In the genomic region with DNA sequence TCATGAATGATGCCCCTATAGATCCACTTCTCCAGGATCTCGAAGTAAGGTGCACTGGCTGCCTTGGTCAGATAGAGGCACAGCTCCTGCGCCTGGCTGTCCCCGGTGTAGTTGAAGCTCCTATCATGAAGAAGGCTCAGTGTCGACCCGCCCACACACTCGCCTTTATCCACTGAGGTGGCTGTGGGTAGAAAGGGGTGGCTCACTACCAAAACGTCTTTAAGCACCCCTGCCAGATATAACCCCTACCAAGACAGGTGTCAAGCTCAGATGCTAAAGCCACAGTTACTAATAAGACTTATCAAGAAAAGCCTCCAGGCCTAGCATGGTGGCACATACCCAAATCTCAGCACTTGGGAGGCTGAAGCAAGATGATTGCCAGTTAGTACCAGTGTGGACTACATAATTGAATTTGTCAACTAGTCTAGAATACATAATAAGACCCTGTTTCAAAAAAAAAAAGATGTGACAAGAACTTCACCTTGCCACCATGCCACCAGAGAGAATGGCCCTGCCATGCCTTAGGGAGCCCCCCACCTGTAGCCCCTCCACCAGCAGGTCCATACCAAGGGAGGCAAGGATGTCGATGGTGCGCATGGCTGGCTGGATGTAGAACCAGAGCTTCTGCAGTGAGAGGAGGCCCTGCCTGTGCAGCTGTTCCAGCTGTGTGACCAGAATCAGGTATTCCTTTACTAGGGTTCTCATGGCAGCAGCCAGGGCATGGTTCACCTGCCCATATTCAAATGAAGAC, we compare ENCODE assay signal across 25 mouse cellular contexts. TPM values are rescaled to one million over a fixed set of nuclear protein-coding genes. Genes with fewer than 3 reads are reported as not detected.
DNase-seq lines count a peak whose midpoint lies in the region.
"Had no signal": no experiment of that assay in that cellular context is flagged by ENCODE, and none has a peak within 500 bp of the region (broad histone marks: within the 10 kb centered on the region; RNA-seq: fewer than 3 reads in every experiment).

No protein-coding gene starts in this region.

- peak; percentile 73 for DNase-seq in heart, adult 11 months
- DNase-seq in heart, embryonic 10.5 days (ENCODE audit: low spot score): no peak
- DNase-seq in right cerebral cortex, postnatal 4 days: peak; percentile 1
- no peak for DNase-seq in right cerebral cortex, postnatal 25 days
- peak; percentile 14 to 55 for DNase-seq in urinary bladder, postnatal 4 days (ENCODE audit: low spot score in 2 of 2)
- no peak for DNase-seq in urinary bladder, postnatal 14 days (ENCODE audit: low spot score)
- DNase-seq in adrenal gland, postnatal 10 days: no peak
- DNase-seq: adrenal gland, postnatal 25 days; cerebellum, adult 18-20 months; cerebellum, adult 9-11 months; cerebellum, postnatal 36 days; gastrocnemius, postnatal 10 days; heart, postnatal 36 days had no signal

- no peak overlapping the region for H3K4me3 ChIP-seq in heart, embryonic 10.5 days
- H3K4me3 ChIP-seq: embryonic facial prominence, embryonic 10.5 days; forebrain, embryonic 15.5 days; heart, embryonic 13.5 days; hindbrain, embryonic 15.5 days had no signal

- H3K4me1 ChIP-seq in heart, embryonic 10.5 days: no peaks in the 10 kb centered on the region
- H3K4me1 ChIP-seq: embryonic facial prominence, embryonic 10.5 days; forebrain, embryonic 15.5 days; heart, embryonic 13.5 days; hindbrain, embryonic 15.5 days had no signal

- H3K27me3 ChIP-seq in heart, embryonic 10.5 days (ENCODE audit: insufficient read depth, poor library complexity, severe bottlenecking): no peaks in the 10 kb centered on the region
- H3K27me3 ChIP-seq: CH12.LX; forebrain, embryonic 15.5 days; heart, embryonic 13.5 days; hindbrain, embryonic 15.5 days; Patski had no signal

- H3K27ac ChIP-seq in heart, embryonic 10.5 days: no peak overlapping the region
- H3K27ac ChIP-seq: embryonic facial prominence, embryonic 10.5 days; forebrain, embryonic 15.5 days; heart, embryonic 13.5 days; hindbrain, embryonic 15.5 days had no signal

- 88% methylated on average over 9 of the region's 9 CpGs for WGBS in heart, embryonic 10.5 days

- peaks cover 73% of the 10 kb centered on the region for H3K36me3 ChIP-seq in heart, embryonic 10.5 days

- no peaks in the 10 kb centered on the region for H3K9me3 ChIP-seq in heart, embryonic 10.5 days
- H3K9me3 ChIP-seq: embryonic facial prominence, embryonic 10.5 days; forebrain, embryonic 15.5 days; heart, embryonic 13.5 days; hindbrain, embryonic 15.5 days had no signal

RNA-seq across cellular contexts. Expression of a gene that starts 14.7 kb away (rescaled TPM):
- polyA plus RNA-seq in heart, embryonic 10.5 days (2016; fragmentation: Nextera tagmentation; extraction: Ambion mirVana): 0.57 and 1.3 TPM in 2 replicates
- total RNA-seq in adrenal gland, postnatal 10 days (2021): 1 to 10 TPM; 1.9 to 2.9 TPM

RNA-seq across cellular contexts. Expression of a gene that starts 28.5 kb away (rescaled TPM):
- polyA plus RNA-seq in heart, embryonic 10.5 days (2016; fragmentation: Nextera tagmentation; extraction: Ambion mirVana): 0.33 TPM in 1 of 2 replicates, not detected in the other
- total RNA-seq in adrenal gland, postnatal 10 days (2021): under 1 TPM in 1 of 2 experiments, not detected in 1; 0.39 TPM
- total RNA-seq: adrenal gland, adult 18-20 months; gastrocnemius, postnatal 10 days; heart, adult 8-10 months; heart, postnatal 36 days had no signal

RNA-seq across cellular contexts. Expression of a gene that starts 29.2 kb away (rescaled TPM):
- polyA plus RNA-seq in heart, embryonic 10.5 days (2016; fragmentation: Nextera tagmentation; extraction: Ambion mirVana): 36.8 and 36.9 TPM in 2 replicates
- total RNA-seq in adrenal gland, postnatal 10 days (2021): 10 to 100 TPM; 14.0 to 18.1 TPM

RNA-seq across cellular contexts. Expression of a gene that starts 29.4 kb away (rescaled TPM):
- 50.8 and 55.4 TPM in 2 replicates for polyA plus RNA-seq in heart, embryonic 10.5 days (2016; fragmentation: Nextera tagmentation; extraction: Ambion mirVana)
- total RNA-seq in adrenal gland, postnatal 10 days (2021): 10 to 100 TPM; 32.7 to 37.4 TPM

RNA-seq across cellular contexts. Expression of a gene that starts 41.9 kb away (rescaled TPM):
- not detected in 2 replicates for polyA plus RNA-seq in heart, embryonic 10.5 days (2016; fragmentation: Nextera tagmentation; extraction: Ambion mirVana)
- total RNA-seq in adrenal gland, postnatal 10 days (2021): not detected
- total RNA-seq: adrenal gland, adult 18-20 months; adrenal gland, postnatal 25 days; CH12.LX; gastrocnemius, postnatal 10 days; heart, adult 8-10 months; heart, postnatal 36 days had no signal
- polyA plus RNA-seq: activated CD4-positive, CD25-positive, alpha-beta regulatory T cell, adult 4 months; embryonic facial prominence, embryonic 14.5 days; gonadal fat pad, adult 2 months; heart, embryonic 13.5 days; heart, postnatal 0 days; Patski had no signal

Comparison
In these comparisons a context has a peak if more than half of its experiments do, and no peak if none do; other contexts are left out.
1. DNase-seq: peak in heart, adult 11 months (single experiment), right cerebral cortex, postnatal 4 days (single experiment) and urinary bladder, postnatal 4 days (2 of 2); none in heart, embryonic 10.5 days (single experiment), right cerebral cortex, postnatal 25 days (single experiment), urinary bladder, postnatal 14 days (single experiment) and adrenal gland, postnatal 10 days (single experiment).